Mouse (Mus musculus) hematopoietic stem cell, adult 5-6 weeks (primary cell): Measurements from ENCODE around the gene Ccnd3. TPM values are rescaled to one million over a fixed set of nuclear protein-coding genes. Genes with fewer than 3 reads are reported as not detected.

Experiments
- ATAC-seq, 2 experiments: fragments of 125-278 bp in 1 of 2; replicated peaks in 1 of 2; 2 replicates each; pipeline ENCODE4 v1.8.0; 2016 to 2017; ENCODE audit warnings: inconsistent platforms in 2 of 2, mild to moderate bottlenecking in 2 of 2, moderate number of reproducible peaks in 2 of 2, low read depth in 1 of 2, moderate TSS enrichment in 1 of 2; ENCODE audit not compliant: low FRiP score in 2 of 2, poor library complexity in 2 of 2, severe bottlenecking in 2 of 2, insufficient read depth in 1 of 2, low TSS enrichment in 1 of 2
- total RNA-seq: library from RNA; stranded (forward); fragments of 172-1452, 232-1000 nt; gene quantifications from 2 replicates; pipeline ENCODE4 v1.2.3, GENCODE M21; 2017

The Ccnd3 gene
- total RNA-seq, 1 experiment from 2014 or later, result 80.2 TPM

- no peak for ATAC-seq
These were observed 59.8 kb downstream of the Ccnd3 start for GRCm38 (mm10) chr17:47564612-47565011.

- no peak for ATAC-seq
These were observed 61.3 kb downstream of the Ccnd3 start for GRCm38 (mm10) chr17:47566133-47566532.

- peak; percentile 63 to 76; a peak in 3 of 4 replicates for ATAC-seq
These were observed 62.4 kb downstream of the Ccnd3 start for GRCm38 (mm10) chr17:47567271-47567670.

- ATAC-seq, result no peak
These were observed 63.5 kb downstream of the Ccnd3 start for GRCm38 (mm10) chr17:47568389-47568788.

- ATAC-seq, result no peak
These were observed 64.2 kb downstream of the Ccnd3 start for GRCm38 (mm10) chr17:47568951-47569527.

- ATAC-seq, result no peak
These were observed 66.8 kb downstream of the Ccnd3 start for GRCm38 (mm10) chr17:47571621-47572020.

- ATAC-seq, result no peak
These were observed 67.6 kb downstream of the Ccnd3 start for GRCm38 (mm10) chr17:47572436-47572835.

GRCm38 (mm10) chr17:47574028-47574427 is 69.2 kb downstream of the Ccnd3 start:
- no peak for ATAC-seq

- ATAC-seq, result no peak
These were observed 70.0 kb downstream of the Ccnd3 start for GRCm38 (mm10) chr17:47574830-47575229.

GRCm38 (mm10) chr17:47578655-47579054 is 73.8 kb downstream of the Ccnd3 start:
- no peak for ATAC-seq

- ATAC-seq, result no peak
These were observed 76.1 kb downstream of the Ccnd3 start for GRCm38 (mm10) chr17:47580962-47581361.

- no peak for ATAC-seq
These were observed 83.7 kb downstream of the Ccnd3 start for GRCm38 (mm10) chr17:47588517-47588916.

GRCm38 (mm10) chr17:47591073-47591472 is 86.2 kb downstream of the Ccnd3 start:
- no peak for ATAC-seq

- peak; percentile 51 to 68 for ATAC-seq
These were observed 88.5 kb downstream of the Ccnd3 start for GRCm38 (mm10) chr17:47593215-47593853.

GRCm38 (mm10) chr17:47593854-47594182 is 89.0 kb downstream of the Ccnd3 start:
- ATAC-seq, result no peak

GRCm38 (mm10) chr17:47594183-47594968 is 89.5 kb downstream of the Ccnd3 start:
- ATAC-seq, result no peak

- no peak for ATAC-seq
These were observed 90.1 kb downstream of the Ccnd3 start for GRCm38 (mm10) chr17:47594969-47595247.

GRCm38 (mm10) chr17:47595248-47596161 is 90.7 kb downstream of the Ccnd3 start:
- peak; percentile 75 to 78 for ATAC-seq
